Mouse (Mus musculus) adrenal gland, adult 18-20 months (tissue): ENCODE measurements around the gene D1Pas1. TPM values are rescaled to one million over a fixed set of nuclear protein-coding genes. Genes with fewer than 3 reads are reported as not detected.

ENCODE experiments used
- DNase-seq, 2 experiments: peaks; one replicate each; pipeline ENCODE4 v3.0.0; 2021 to 2022; ENCODE audit warnings: low spot score in 2 of 2
- total RNA-seq, 2 experiments: library from RNA; stranded (reverse); gene quantifications; 1 replicate in 1 of 2; 2 replicates in 1 of 2; pipeline ENCODE4 v1.2.3; 2021

The D1Pas1 gene
- total RNA-seq, 2 experiments from 2014 or later, result not detected

GRCm38 (mm10) chr1:186986086-186986485 is 18.9 kb downstream of the D1Pas1 start:
- no peak for DNase-seq

DNA sequence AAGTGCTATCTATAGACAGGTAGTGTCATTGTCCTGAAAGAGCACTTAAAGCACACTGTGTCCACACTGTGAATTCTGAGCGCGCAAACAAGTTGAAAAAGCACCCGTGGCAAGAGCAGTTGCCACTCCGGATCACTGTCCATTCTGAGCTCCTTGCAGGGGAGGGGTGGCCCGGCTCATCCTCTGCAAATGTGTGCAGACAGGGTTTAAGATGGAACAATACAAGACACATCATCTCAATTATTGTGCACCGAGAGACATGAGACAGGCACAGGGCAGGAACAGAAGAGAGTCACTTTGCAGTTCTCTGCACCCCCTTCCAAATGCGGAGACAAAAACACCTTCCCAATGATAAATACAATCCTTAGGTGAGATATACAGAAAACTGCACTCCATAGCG is 19.3 kb downstream of the D1Pas1 start:
- DNase-seq, result no peak

GRCm38 (mm10) chr1:186988281-186988682 is 21.1 kb downstream of the D1Pas1 start:
- no peak for DNase-seq

DNA sequence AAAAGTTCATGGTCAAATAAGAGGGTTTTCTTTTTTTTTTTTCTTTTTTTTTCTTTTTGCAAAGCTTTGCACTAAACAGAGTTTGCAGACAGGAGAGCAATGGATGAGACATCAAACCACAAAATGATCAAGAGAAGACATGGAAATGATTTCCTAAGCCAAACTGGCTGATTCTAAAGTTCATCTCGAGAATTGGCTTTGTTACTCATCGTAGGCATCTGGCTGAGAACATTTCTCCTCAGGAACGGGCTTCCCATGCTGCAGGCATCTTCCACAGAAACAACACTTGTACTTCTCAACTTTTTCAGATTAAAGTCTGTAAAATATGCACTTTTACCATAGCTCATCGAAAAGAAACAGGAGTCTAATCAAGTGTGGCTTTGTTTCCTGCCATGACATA is 21.6 kb downstream of the D1Pas1 start:
- no peak for DNase-seq

- no peak for DNase-seq
These were observed 24.3 kb downstream of the D1Pas1 start for GRCm38 (mm10) chr1:186991473-186991872.

- DNase-seq, result no peak
These were observed 24.9 kb downstream of the D1Pas1 start for GRCm38 (mm10) chr1:186992113-186992512.

GRCm38 (mm10) chr1:186997596-186998304 is 30.5 kb downstream of the D1Pas1 start:
- no peak for DNase-seq

DNA sequence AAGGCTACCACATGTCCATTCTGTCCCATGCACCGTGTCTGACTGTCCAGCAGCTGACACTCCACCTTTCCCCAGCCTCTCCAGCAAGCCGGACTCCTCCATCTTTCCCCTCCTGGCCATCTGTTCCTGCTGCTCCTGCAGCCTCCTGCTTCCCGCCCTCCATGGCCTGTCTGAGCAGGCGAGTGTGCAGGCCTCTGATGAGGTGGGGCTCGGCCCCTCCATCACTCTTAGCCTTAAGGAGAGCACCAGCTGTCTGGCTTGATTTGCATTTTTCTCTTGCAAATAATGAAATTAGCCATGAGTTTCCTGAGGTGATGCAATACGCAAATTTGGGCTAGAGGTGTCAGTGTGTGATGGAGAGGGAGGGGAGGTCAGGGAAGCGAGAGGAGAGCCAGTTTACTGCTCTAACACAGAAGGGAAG is 36.2 kb downstream of the D1Pas1 start:
- no peak for DNase-seq

GRCm38 (mm10) chr1:187004306-187004705 is 37.1 kb downstream of the D1Pas1 start:
- no peak for DNase-seq

- no peak for DNase-seq
These were observed 39.2 kb downstream of the D1Pas1 start for GRCm38 (mm10) chr1:187006227-187006925.

DNA sequence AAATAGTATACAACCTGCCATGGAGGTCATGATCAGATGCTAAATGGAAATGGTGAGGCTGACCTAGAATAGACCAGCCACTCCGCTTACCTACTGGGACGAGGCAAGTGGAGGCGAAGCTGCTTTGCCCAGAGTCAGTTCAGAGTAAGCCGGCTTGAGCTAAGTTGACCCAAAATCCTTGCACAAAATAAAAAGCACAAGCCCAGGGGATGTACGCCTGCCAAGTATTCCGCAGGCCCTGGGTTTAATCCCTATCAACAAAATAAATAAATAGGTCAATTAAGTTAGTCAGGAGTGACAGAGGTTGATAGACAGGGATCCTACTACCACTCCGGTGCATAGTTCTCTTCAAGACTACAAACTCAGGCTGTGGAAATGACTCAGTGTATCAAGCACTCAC is 41.0 kb downstream of the D1Pas1 start:
- no peak for DNase-seq

- DNase-seq, result no peak
These were observed 42.9 kb downstream of the D1Pas1 start for GRCm38 (mm10) chr1:187010071-187010470.

DNA sequence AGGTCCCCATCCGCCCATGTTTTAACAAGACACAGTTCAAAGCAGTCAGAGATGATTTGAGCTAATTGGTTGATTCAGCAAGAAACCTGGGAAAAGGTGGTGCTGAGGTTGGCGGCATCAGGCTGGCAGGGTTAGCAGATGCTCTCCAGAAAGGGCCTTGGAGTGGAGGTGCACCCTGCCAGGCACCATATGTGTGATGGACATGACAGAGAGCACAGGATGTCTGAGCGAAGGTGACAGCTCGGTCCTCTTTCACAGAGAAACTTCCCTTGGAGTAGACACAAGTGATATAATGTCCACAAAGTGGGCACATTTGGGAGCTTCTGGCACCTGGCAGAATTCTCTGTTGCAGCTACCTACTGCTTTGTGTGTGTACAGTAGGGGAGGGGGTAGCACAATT is 44.4 kb downstream of the D1Pas1 start:
- DNase-seq, result no peak

DNA sequence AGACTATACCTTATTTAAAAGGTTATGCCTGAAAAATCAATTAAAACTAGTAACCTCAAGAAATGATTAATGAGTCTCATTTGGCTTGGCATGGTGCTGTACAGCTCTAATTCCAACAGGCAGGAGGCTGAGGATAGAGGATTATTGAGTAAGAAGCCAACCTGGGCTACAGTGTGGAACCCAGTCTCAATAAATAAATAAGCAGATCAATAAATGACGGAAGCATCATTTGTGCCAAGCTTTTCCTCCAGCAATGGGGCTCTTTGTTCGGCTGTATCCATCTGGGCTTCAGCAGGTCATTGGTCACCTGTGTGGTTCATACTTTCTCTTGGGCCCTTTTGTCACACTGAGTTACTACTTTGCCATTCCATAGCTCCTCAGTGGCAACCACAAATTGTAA is 46.9 kb downstream of the D1Pas1 start:
- DNase-seq, result no peak

DNA sequence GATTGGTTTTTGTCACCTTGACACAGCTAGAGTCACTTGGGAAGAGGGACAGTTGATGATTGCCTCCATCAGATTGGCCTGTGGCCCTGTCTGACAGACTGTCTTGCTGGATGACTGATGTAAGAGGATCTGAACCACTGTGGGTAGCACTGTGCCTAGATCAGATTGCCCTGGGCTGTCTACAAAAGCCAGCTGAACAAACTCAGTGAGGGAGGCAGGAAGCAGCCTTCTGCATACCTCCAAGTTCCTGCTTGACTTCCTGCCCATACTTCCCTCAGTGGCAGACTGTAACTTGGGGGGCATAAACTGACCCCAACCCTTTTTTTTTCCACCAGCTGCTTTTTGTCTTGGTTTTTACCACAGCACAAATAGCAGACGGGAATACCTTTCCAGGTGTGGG is 48.5 kb downstream of the D1Pas1 start:
- no peak for DNase-seq

GRCm38 (mm10) chr1:187016116-187016515 is 48.9 kb downstream of the D1Pas1 start:
- no peak for DNase-seq

GRCm38 (mm10) chr1:187020011-187020410 is 52.8 kb downstream of the D1Pas1 start:
- peak in 1 of 2 experiments; percentile 18 for DNase-seq

Other genes with a start within 250 kb of the D1Pas1 start
- 10 to 100 TPM; 25.8 to 27.4 TPM for gene Rrp15, start 218.1 kb upstream of the D1Pas1 start, total RNA-seq
- gene Spata17, start 248.0 kb downstream of the D1Pas1 start, total RNA-seq, result 1 to 10 TPM in 1 of 2 experiments, under 1 TPM in 1; 0.56 to 1.1 TPM
- gene Gpatch2, start 248.1 kb downstream of the D1Pas1 start, total RNA-seq, result 10 to 100 TPM; 20.1 to 23.6 TPM